17 mouse cellular contexts compared by ENCODE assay signal in the genomic region with DNA sequence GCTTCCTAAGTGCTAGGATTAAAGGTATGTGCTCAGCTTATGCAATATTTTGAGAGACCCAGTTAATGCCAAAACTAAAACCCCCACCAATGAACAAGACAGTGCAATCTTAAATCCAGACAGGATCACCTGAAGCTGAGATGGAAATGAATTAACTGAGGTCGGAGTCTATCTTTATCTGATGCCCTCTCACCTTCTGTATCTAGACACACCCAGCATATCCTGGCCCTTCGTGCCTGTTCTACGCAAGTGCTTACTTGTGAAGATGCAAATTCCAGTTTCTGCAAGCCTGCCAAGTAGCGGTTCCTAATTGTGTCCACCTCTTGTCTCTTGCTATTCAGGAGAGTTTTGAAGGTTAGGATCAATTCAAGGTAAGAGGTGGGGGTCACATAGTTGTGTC.
"Had no signal": no experiment of that assay in that cellular context is flagged by ENCODE, and none has a peak within 500 bp of the region (broad histone marks: within the 10 kb centered on the region; RNA-seq: fewer than 3 reads in every experiment).

No protein-coding gene starts in this region.

- H3K27ac ChIP-seq: midbrain, embryonic 10.5 days; midbrain, embryonic 12.5 days; neural tube, embryonic 13.5 days; neural tube, embryonic 15.5 days had no signal

- DNase-seq: lung, embryonic 14.5 days; lung, postnatal 10 days; lung, postnatal 4 days; midbrain, embryonic 14.5 days; retina, postnatal 1 day; right cerebral cortex, adult 18-20 months; right cerebral cortex, postnatal 25 days; right cerebral cortex, postnatal 4 days; spleen, adult 18-20 months; thymus, adult 18-20 months; thymus, postnatal 14 days; thymus, postnatal 36 days had no signal

- H3K4me3 ChIP-seq: midbrain, embryonic 10.5 days; midbrain, embryonic 12.5 days; myocyte; neural tube, embryonic 13.5 days; neural tube, embryonic 15.5 days had no signal

- H3K4me1 ChIP-seq: midbrain, embryonic 10.5 days; midbrain, embryonic 12.5 days; neural tube, embryonic 13.5 days; neural tube, embryonic 15.5 days had no signal
